Comparison of ENCODE assay signal across 8 mouse cellular contexts in the genomic region with DNA sequence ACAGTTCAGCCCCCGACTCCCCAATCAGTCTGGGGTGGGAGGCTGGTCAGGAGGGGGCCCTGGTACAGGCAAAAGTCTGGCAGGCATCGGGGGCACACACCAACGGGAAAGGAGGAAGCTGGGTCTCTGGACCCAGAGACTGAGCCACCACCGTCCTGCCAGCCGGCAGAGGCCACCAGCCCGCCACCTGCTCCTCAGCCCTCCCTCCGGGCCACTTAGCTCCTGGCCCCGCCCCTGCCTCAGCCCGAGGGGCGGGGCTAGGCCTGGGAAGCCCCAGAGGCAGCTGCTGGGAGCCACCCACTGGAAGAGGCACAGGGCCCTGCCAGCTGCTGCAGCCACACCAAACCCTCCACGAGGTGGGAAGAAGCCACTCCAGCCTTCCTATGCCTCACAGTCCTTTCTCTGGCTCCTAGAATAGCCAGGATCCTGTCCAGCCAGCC. TPM values are rescaled to one million over a fixed set of nuclear protein-coding genes. Genes with fewer than 3 reads are reported as not detected.
DNase-seq lines count a peak whose midpoint lies in the region; ATAC-seq and TF ChIP-seq lines count a peak whose summit lies in the region.

A gene (minus strand): TSS at position 186 of the 440 bp plus-strand sequence.

- H3K4me3 ChIP-seq in embryonic facial prominence, embryonic 10.5 days: peak within 1 kb of the TSS; percentile 53
- H3K4me3 ChIP-seq in intestine, embryonic 16.5 days (ENCODE audit: low read length): peak within 1 kb of the TSS; percentile 40
- peak within 1 kb of the TSS; percentile 51 for H3K4me3 ChIP-seq in liver, adult 2 months (ENCODE audit: insufficient read depth, low read depth, low read length)
- H3K4me3 ChIP-seq in midbrain, embryonic 16.5 days (ENCODE audit: low read depth, low read length): peak within 1 kb of the TSS; percentile 16

- H3K36me3 ChIP-seq in embryonic facial prominence, embryonic 10.5 days (replicated peaks): peaks cover 29% of the 10 kb centered on the region
- H3K36me3 ChIP-seq in intestine, embryonic 16.5 days (ENCODE audit: control insufficient read depth, insufficient read depth, low read length): peaks cover 2% of the 10 kb centered on the region; the same call in 1 of the 2 replicates
- H3K36me3 ChIP-seq in liver, adult 2 months (ENCODE audit: control insufficient read depth, insufficient read depth, low read length): no peaks in the 10 kb centered on the region
- H3K36me3 ChIP-seq in midbrain, embryonic 16.5 days (ENCODE audit: control insufficient read depth, insufficient read depth, low read length): no peaks in the 10 kb centered on the region

- 4% methylated on average over 11 of the region's 11 CpGs for WGBS in embryonic facial prominence, embryonic 10.5 days
- 0% methylated on average over 11 of the region's 11 CpGs for WGBS in intestine, embryonic 16.5 days
- 8% methylated on average over 11 of the region's 11 CpGs for WGBS in liver, adult 2 months
- 0% methylated on average over 10 of the region's 11 CpGs for WGBS in midbrain, embryonic 16.5 days

- H3K27ac ChIP-seq in embryonic facial prominence, embryonic 10.5 days (replicated peaks): peak within 1 kb of the TSS; percentile 89
- H3K27ac ChIP-seq in intestine, embryonic 16.5 days (ENCODE audit: low read length): peak within 1 kb of the TSS; percentile 46
- H3K27ac ChIP-seq in liver, adult 2 months (replicated peaks; ENCODE audit: insufficient read depth, low read depth, low read length): peak within 1 kb of the TSS; percentile 35
- H3K27ac ChIP-seq in midbrain, embryonic 16.5 days (ENCODE audit: low read length): peak within 1 kb of the TSS; percentile 55; the same call in 1 of the 2 replicates

- peak within 1 kb of the TSS; percentile 46 for H3K4me2 ChIP-seq in intestine, embryonic 16.5 days (ENCODE audit: low read depth, low read length)
- H3K4me2 ChIP-seq in midbrain, embryonic 16.5 days (ENCODE audit: low read length): peak within 1 kb of the TSS; percentile 27

- peak within 1 kb of the TSS; percentile 53 for H3K9ac ChIP-seq in intestine, embryonic 16.5 days (ENCODE audit: low read depth, low read length)
- H3K9ac ChIP-seq in liver, adult 2 months (ENCODE audit: low read depth, low read length): peak within 1 kb of the TSS; percentile 25
- H3K9ac ChIP-seq in midbrain, embryonic 16.5 days (ENCODE audit: low read depth, low read length): peak within 1 kb of the TSS; percentile 38; the same call in 1 of the 2 replicates

- H3K79me2 ChIP-seq in liver, adult 2 months (ENCODE audit: control insufficient read depth, insufficient read depth, low read length): no peaks in the 10 kb centered on the region

- H3K9me3 ChIP-seq in embryonic facial prominence, embryonic 10.5 days: peaks cover 5% of the 10 kb centered on the region; the same call in 1 of the 2 replicates
- H3K9me3 ChIP-seq in intestine, embryonic 16.5 days (ENCODE audit: control insufficient read depth, low read length): peaks cover 6% of the 10 kb centered on the region; the same call in 1 of the 2 replicates
- H3K9me3 ChIP-seq in midbrain, embryonic 16.5 days (replicated peaks; ENCODE audit: control insufficient read depth, low read length, poor library complexity, severe bottlenecking): no peaks in the 10 kb centered on the region

- peak; percentile 64 for DNase-seq in ovary, postnatal 36 days (ENCODE audit: low spot score)
- no peak for DNase-seq in ovary, adult 18-20 months (ENCODE audit: low spot score)
- DNase-seq in embryonic facial prominence, embryonic 10.5 days (ENCODE audit: low spot score): peak; percentile 80
- DNase-seq in heart, adult 11 months: peak; percentile 99
- no peak for DNase-seq in liver, adult 2 months (ENCODE audit: extremely low read depth, low read depth, low spot score)
- peak; percentile 90 to 92 for DNase-seq in spleen, postnatal 36 days (ENCODE audit: low spot score in 2 of 2)

- TF ChIP-seq POLR2A in liver, adult 2 months (IDR thresholded peaks at IDR 0.05; ENCODE audit: extremely low read depth, insufficient read depth, low read length): 0 out of 2 replicates have a peak, but pooled peaks have one; percentile 8

- peak; percentile 92 for ATAC-seq in intestine, embryonic 16.5 days
- peak; percentile 41; the same call in 1 of the 2 replicates for ATAC-seq in midbrain, embryonic 16.5 days

- H3K27me3 ChIP-seq in embryonic facial prominence, embryonic 10.5 days (replicated peaks; ENCODE audit: low read depth, poor library complexity, severe bottlenecking): peaks cover 22% of the 10 kb centered on the region
- H3K27me3 ChIP-seq in intestine, embryonic 16.5 days (replicated peaks; ENCODE audit: control insufficient read depth, insufficient read depth, low read length): no peaks in the 10 kb centered on the region
- no peaks in the 10 kb centered on the region for H3K27me3 ChIP-seq in liver, adult 2 months (ENCODE audit: control insufficient read depth, insufficient read depth, low read length)
- H3K27me3 ChIP-seq in midbrain, embryonic 16.5 days (ENCODE audit: control insufficient read depth, insufficient read depth, low read depth, low read length): no peaks in the 10 kb centered on the region

- peaks cover 58% of the 10 kb centered on the region for H3K4me1 ChIP-seq in embryonic facial prominence, embryonic 10.5 days
- 0 out of 2 replicates have a peak, but pooled peaks cover 8% of the 10 kb centered on the region for H3K4me1 ChIP-seq in intestine, embryonic 16.5 days (ENCODE audit: control insufficient read depth, insufficient read depth, low read length)
- no peaks in the 10 kb centered on the region for H3K4me1 ChIP-seq in liver, adult 2 months (ENCODE audit: control insufficient read depth, insufficient read depth, low read length)
- H3K4me1 ChIP-seq in midbrain, embryonic 16.5 days (ENCODE audit: control insufficient read depth, insufficient read depth, low read length): peaks cover 7% of the 10 kb centered on the region

- TF ChIP-seq CTCF in liver, adult 2 months (IDR thresholded peaks at IDR 0.05; ENCODE audit: low read depth, low read length): no peak

RNA-seq across cellular contexts. Expression of the gene that starts here (rescaled TPM):
- 36.4 and 39.0 TPM in 2 replicates for polyA plus RNA-seq in embryonic facial prominence, embryonic 10.5 days (2016; fragmentation: Nextera tagmentation; extraction: Ambion mirVana)
- polyA plus RNA-seq in intestine, embryonic 16.5 days (2015; fragmentation: Nextera tagmentation; extraction: Ambion mirVana): 17.2 and 18.2 TPM in 2 replicates
- total RNA-seq in liver, adult 2 months (2014; rRNA removed): 0.74 and 1.1 TPM in 2 replicates
- 1.2 and 2.3 TPM in 2 replicates for polyA plus RNA-seq in liver, adult 2 months (2012; rRNA removed)
- 13.5 and 19.7 TPM in 2 replicates for polyA plus RNA-seq in midbrain, embryonic 16.5 days (2015; fragmentation: Nextera tagmentation; extraction: Ambion mirVana)

Comparison
In these comparisons a context has a peak if more than half of its experiments do, and no peak if none do; other contexts are left out.
1. DNase-seq: peak in ovary, postnatal 36 days (single experiment), embryonic facial prominence, embryonic 10.5 days (single experiment), heart, adult 11 months (single experiment) and spleen, postnatal 36 days (2 of 2); none in ovary, adult 18-20 months (single experiment) and liver, adult 2 months (single experiment).
2. H3K27ac ChIP-seq: peak in every context shown above with its lines; median percentile 89 in embryonic facial prominence, embryonic 10.5 days; 55 in midbrain, embryonic 16.5 days; 46 in intestine, embryonic 16.5 days; 35 in liver, adult 2 months.
3. Peak in every context shown above with its lines, with median percentiles within 50 percentile points of each other: H3K4me3 ChIP-seq and H3K9ac ChIP-seq.